Mouse (Mus musculus) testis, adult 2 months (tissue): ENCODE results near the gene Acbd6.

Source experiments
- CTCF ChIP-seq: fragments of 200-500 bp; IDR thresholded peaks from 2 replicates; pipeline ENCODE4 v1.5.1; 2012; ENCODE audit warnings: low read depth, mild to moderate bottlenecking, inconsistent platforms, low read length, moderate library complexity; ENCODE audit not compliant: control insufficient read depth, insufficient read depth, insufficient replicate concordance
- POLR2A ChIP-seq: fragments of 200-500 bp; IDR thresholded peaks from 2 replicates; pipeline ENCODE4 v1.6.1; 2012; ENCODE audit warnings: low read depth, mild to moderate bottlenecking, inconsistent platforms, low read length, moderate library complexity; ENCODE audit not compliant: control insufficient read depth

DNA sequence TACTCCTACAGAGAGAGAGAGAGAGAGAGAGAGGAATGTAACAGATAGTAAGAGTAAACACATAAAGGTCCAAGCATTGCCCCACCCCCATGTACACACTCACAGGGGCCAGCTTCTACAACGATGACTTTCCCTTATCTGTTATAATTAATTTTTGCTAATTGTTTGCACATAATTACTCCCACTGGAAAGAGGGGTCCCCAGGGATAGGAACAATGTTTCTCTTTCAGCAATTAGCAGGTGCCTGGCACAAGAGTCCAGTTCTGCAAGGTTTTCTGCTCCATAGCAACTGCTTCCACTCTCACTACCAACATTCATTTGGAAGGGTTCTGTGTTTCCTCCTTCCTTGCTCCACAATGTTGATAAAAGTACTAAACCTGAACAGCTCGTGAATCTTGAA, 168.0 kb downstream of the Acbd6 start:
- TF ChIP-seq CTCF = no peak
- no peak for TF ChIP-seq POLR2A
